Mouse (Mus musculus) heart, adult 2 months (tissue): ENCODE results near the gene Zmiz1. TPM values are rescaled to one million over a fixed set of nuclear protein-coding genes. Genes with fewer than 3 reads are reported as not detected.

Experiments
- DNase-seq, 2 experiments: peaks; one replicate each; pipeline ENCODE4 v3.0.0; 2021
- H3K27ac ChIP-seq: fragments of 200-600 bp; 2 replicates; pipeline ENCODE4 v1.8.1; 2022
- H3K27me3 ChIP-seq: fragments of 200-500 bp; 2 replicates; pipeline ENCODE4 v1.6.1; 2012; ENCODE audit warnings: mild to moderate bottlenecking, low read length, inconsistent platforms, mixed read lengths; ENCODE audit not compliant: control insufficient read depth, insufficient read depth
- H3K36me3 ChIP-seq: fragments of 200-500 bp; 2 replicates; pipeline ENCODE4 v1.6.1; 2012; ENCODE audit warnings: low read length, inconsistent platforms; ENCODE audit not compliant: control insufficient read depth, insufficient read depth
- H3K4me1 ChIP-seq: fragments of 200-500 bp; 2 replicates; pipeline ENCODE4 v1.6.1; 2011; ENCODE audit warnings: low read length; ENCODE audit not compliant: control insufficient read depth, insufficient read depth
- H3K4me3 ChIP-seq: fragments of 200-600 bp; 2 replicates; pipeline ENCODE4 v1.8.1; 2022
- H3K79me2 ChIP-seq: fragments of 200-500 bp; replicated peaks from 2 replicates; pipeline ENCODE4 v1.6.1; 2012; ENCODE audit warnings: mild to moderate bottlenecking, inconsistent platforms, low read length, moderate library complexity, mixed read lengths; ENCODE audit not compliant: control insufficient read depth, insufficient read depth
- H3K9ac ChIP-seq: fragments of 200-500 bp; 2 replicates; pipeline ENCODE4 v1.6.1; 2012; ENCODE audit warnings: low read depth, mild to moderate bottlenecking, control low read depth, inconsistent platforms, low read length, mixed read lengths
- CTCF ChIP-seq: fragments of 200-600 bp; IDR thresholded peaks from 2 replicates; pipeline ENCODE4 v1.8.1; 2022; ENCODE audit warnings: antibody characterized with exemption, mild to moderate bottlenecking, moderate library complexity
- EP300 ChIP-seq: fragments of 200-500 bp; IDR thresholded peaks from 2 replicates; pipeline ENCODE4 v1.6.1; 2011; ENCODE audit warnings: low read depth, low read length, control low read depth; ENCODE audit not compliant: insufficient read depth
- POLR2A ChIP-seq: fragments of 200-500 bp; IDR thresholded peaks from 2 replicates; pipeline ENCODE4 v1.6.1; 2011; ENCODE audit warnings: mild to moderate bottlenecking, low read depth, low read length, control low read depth; ENCODE audit not compliant: insufficient read depth
- WGBS: fragments of 180-500 bp; shearing (Covaris S2); methylation state at CpG from one replicate; pipeline ENCODE4 v1.1.7; 2018; 5-methylcytosine and 5-hydroxymethylcytosine counted together
- intact Hi-C: fragments of 180-260 bp; cut with DNase I; formaldehyde crosslinking; loops from one replicate; pipeline ENCODE4 v1.15.1; 2025
- polyA plus RNA-seq: library from polyadenylated mRNA; depleted of rRNA; stranded (reverse); fragments of >200 nt; gene quantifications from 2 replicates; pipeline ENCODE4 v1.2.3, GENCODE M21; 2012
- total RNA-seq, 2 experiments: library from RNA; stranded (reverse); gene quantifications; 2 replicates each; pipeline ENCODE4 v1.2.3; 2021

The Zmiz1 gene
- total and polyA plus RNA-seq, 3 experiments = 27.1 to 42.0 (median 40.7) TPM

DNA sequence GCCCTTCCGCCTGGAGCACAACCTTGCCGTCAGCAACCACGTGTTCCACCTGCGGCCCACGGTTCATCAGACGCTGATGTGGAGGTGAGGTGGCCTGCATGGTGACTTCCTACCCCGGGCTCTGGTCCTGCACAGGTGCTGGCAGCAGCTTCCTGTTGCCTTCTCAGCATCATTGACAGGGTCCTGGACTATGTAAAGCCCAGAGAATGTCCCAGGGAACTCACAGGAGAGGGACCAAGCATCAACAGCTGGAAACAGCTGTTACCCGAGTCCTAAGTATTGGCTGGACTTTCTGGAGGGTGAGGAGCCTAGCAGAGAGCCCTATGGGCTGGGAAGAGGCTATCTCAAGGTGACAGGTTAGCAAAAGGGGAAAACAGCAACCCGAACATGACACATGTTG, 192.9 kb downstream of the Zmiz1 start:
- Histone ChIP-seq H3K27me3 (no peaks in the 10 kb centered on the region), H3K9ac (no peak overlapping the region), H3K4me3 (no peak overlapping the region), H3K4me1 (no peaks in the 10 kb centered on the region), H3K36me3 (peaks cover 2% of the 10 kb centered on the region; the same call in 1 of the 2 replicates), H3K79me2 (no peaks in the 10 kb centered on the region), H3K27ac (no peak overlapping the region)
- no peak for DNase-seq
- TF ChIP-seq POLR2A (no peak), CTCF (no peak), EP300 (no peak)
- WGBS = 86% methylated on average over 9 of the region's 9 CpGs
- intact Hi-C loops = no loop called here

- no peak for TF ChIP-seq CTCF
- no peak for TF ChIP-seq POLR2A
- no peak for TF ChIP-seq EP300
- Histone ChIP-seq H3K9ac (no peak overlapping the region), H3K27ac (no peak overlapping the region), H3K36me3 (no peaks in the 10 kb centered on the region), H3K27me3 (no peaks in the 10 kb centered on the region), H3K4me3 (no peak overlapping the region), H3K79me2 (no peaks in the 10 kb centered on the region), H3K4me1 (no peaks in the 10 kb centered on the region)
- 94% methylated on average over 14 of the region's 14 CpGs for WGBS
- intact Hi-C loops = no loop called here
- no peak for DNase-seq
These were observed 195.6 kb downstream of the Zmiz1 start for GRCm38 (mm10) chr14:25654401-25655197.

- DNase-seq = peak; percentile 56 to 67
- intact Hi-C loops = loop anchor here (2.0 kb wide), 1 partner anchor 34 kb away; the partner anchor contains the start of gene Ppif
- H3K36me3 ChIP-seq = no peaks in the 10 kb centered on the region
These were observed 201.7 kb downstream of the Zmiz1 start for GRCm38 (mm10) chr14:25660661-25661060.

DNA sequence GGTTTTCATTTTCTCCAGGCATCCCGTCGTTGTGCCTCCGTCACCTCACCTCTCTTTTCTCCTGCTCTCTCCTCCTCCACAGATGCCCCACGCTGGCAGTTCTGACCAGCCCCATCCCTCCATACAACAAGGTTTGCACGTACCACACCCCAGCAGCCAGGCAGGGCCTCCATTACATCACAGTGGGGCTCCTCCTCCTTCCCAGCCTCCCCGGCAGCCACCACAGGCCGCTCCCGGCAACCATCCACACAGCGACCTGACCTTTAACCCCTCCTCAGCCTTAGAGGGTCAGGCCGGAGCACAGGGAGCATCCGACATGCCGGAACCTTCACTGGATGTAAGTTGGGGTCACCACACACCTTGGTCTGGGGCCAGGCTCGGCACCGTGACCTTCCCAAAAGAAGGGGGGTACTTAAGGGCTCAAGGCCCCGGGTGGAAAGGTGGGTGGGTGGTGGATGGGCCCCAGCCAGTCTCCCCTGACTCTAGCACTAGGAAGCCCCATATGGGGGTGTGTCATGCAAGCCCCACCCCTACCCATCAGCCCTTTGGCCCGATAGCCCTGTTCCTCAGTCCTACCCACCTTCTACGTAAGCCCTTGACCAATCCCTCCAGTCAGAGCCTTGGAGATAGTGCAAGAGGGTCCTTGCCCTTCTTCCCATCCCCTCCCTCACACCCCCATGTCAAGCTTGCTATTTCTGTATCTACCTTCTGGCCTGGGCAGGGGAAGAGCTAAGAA, 202.4 kb downstream of the Zmiz1 start:
- intact Hi-C loops = loop anchor here (2.0 kb wide), 1 partner anchor 33 kb away; the partner anchor contains the start of gene Ppif
- DNase-seq = no peak
- H3K27ac ChIP-seq = no peak overlapping the region; the same call in 1 of the 2 replicates

More at GRCm38 (mm10) chr14:25660661-25661060, 201.7 kb downstream of the Zmiz1 start:
- no peak overlapping the region for H3K4me3 ChIP-seq
- H3K79me2 ChIP-seq = no peaks in the 10 kb centered on the region
- no peak overlapping the region for H3K9ac ChIP-seq
- peaks cover 6% of the 10 kb centered on the region; the same call in 1 of the 2 replicates for H3K4me1 ChIP-seq
- TF ChIP-seq POLR2A = no peak
- TF ChIP-seq CTCF = peak; percentile 75
- TF ChIP-seq EP300 = peak; percentile 61; the same call in 1 of the 2 replicates
- peak overlapping the region; percentile 26; the same call in 1 of the 2 replicates for H3K27ac ChIP-seq
- no peaks in the 10 kb centered on the region for H3K27me3 ChIP-seq
- WGBS = 43% methylated on average over 11 of the region's 11 CpGs

GRCm38 (mm10) chr14:25663649-25664309, 204.8 kb downstream of the Zmiz1 start:
- Histone ChIP-seq H3K27ac (peak overlapping the region; percentile 72), H3K79me2 (no peaks in the 10 kb centered on the region), H3K36me3 (no peaks in the 10 kb centered on the region), H3K4me3 (no peak overlapping the region), H3K9ac (peak overlapping the region; percentile 8; the same call in 1 of the 2 replicates), H3K27me3 (no peaks in the 10 kb centered on the region), H3K4me1 (peaks cover 6% of the 10 kb centered on the region; the same call in 1 of the 2 replicates)
- TF ChIP-seq EP300 (no peak), CTCF (no peak), POLR2A (no peak)
- DNase-seq = no peak
- intact Hi-C loops = no loop called here
- WGBS = 62% methylated on average over 7 of the region's 7 CpGs

More for the DNA sequence above, 202.4 kb downstream of the Zmiz1 start:
- Histone ChIP-seq H3K79me2 (no peaks in the 10 kb centered on the region), H3K36me3 (no peaks in the 10 kb centered on the region), H3K9ac (no peak overlapping the region), H3K4me1 (peaks cover 6% of the 10 kb centered on the region; the same call in 1 of the 2 replicates), H3K4me3 (no peak overlapping the region), H3K27me3 (no peaks in the 10 kb centered on the region)
- 86% methylated on average over 17 of the region's 17 CpGs for WGBS
- TF ChIP-seq CTCF = no peak
- TF ChIP-seq EP300 = no peak
- TF ChIP-seq POLR2A = no peak
